9 mouse cellular contexts compared by ENCODE assay signal in genomic region chr16:22919971-22920854, GRCm38 (mm10). TPM values are rescaled to one million over a fixed set of nuclear protein-coding genes. Genes with fewer than 3 reads are reported as not detected.
DNase-seq lines count a peak whose midpoint lies in the region; ATAC-seq and TF ChIP-seq lines count a peak whose summit lies in the region.
"Had no signal": no experiment of that assay in that cellular context is flagged by ENCODE, and none has a peak within 500 bp of the region (broad histone marks: within the 10 kb centered on the region; RNA-seq: fewer than 3 reads in every experiment).

No protein-coding gene starts in this region.

- no peak for TF ChIP-seq CTCF in G1E (IDR thresholded peaks at IDR 0.05; ENCODE audit: low read depth, low read length)

- no peak overlapping the region; the same call in 1 of the 2 replicates for H3K4me3 ChIP-seq in G1E (ENCODE audit: low read depth, low read length)
- no peak overlapping the region for H3K4me3 ChIP-seq in liver, embryonic 15.5 days (replicated peaks)
- H3K4me3 ChIP-seq: heart, embryonic 13.5 days had no signal

- peaks cover 8% of the 10 kb centered on the region for H3K4me1 ChIP-seq in G1E (ENCODE audit: insufficient read depth, low read depth, low read length)
- H3K4me1 ChIP-seq in liver, embryonic 15.5 days (replicated peaks), result no peaks in the 10 kb centered on the region

- no peaks in the 10 kb centered on the region for H3K36me3 ChIP-seq in G1E (replicated peaks)
- H3K36me3 ChIP-seq in liver, embryonic 15.5 days (replicated peaks), result no peaks in the 10 kb centered on the region
- H3K36me3 ChIP-seq: heart, embryonic 13.5 days had no signal

- H3K4me2 ChIP-seq in liver, embryonic 15.5 days, result no peak overlapping the region
- H3K4me2 ChIP-seq: heart, embryonic 13.5 days had no signal

- H3K27me3 ChIP-seq in G1E (ENCODE audit: insufficient read depth, low read length), result no peaks in the 10 kb centered on the region; the same call in 1 of the 2 replicates
- no peaks in the 10 kb centered on the region for H3K27me3 ChIP-seq in liver, embryonic 15.5 days
- H3K27me3 ChIP-seq: heart, embryonic 13.5 days had no signal

- ATAC-seq in G1E (ENCODE audit: extremely low read depth, insufficient number of reproducible peaks, low FRiP score, poor library complexity, severe bottlenecking), result peak; percentile 98
- ATAC-seq in liver, embryonic 15.5 days (ENCODE audit: insufficient read depth), result peak; percentile 70
- ATAC-seq in monocyte, adult 5-6 weeks (replicated peaks; ENCODE audit: insufficient number of reproducible peaks, low FRiP score, low TSS enrichment, poor library complexity, severe bottlenecking), result no peak

- 42% methylated on average over 18 of the region's 18 CpGs for WGBS in liver, embryonic 15.5 days (ENCODE audit: insufficient replicate concordance)

- H3K9me3 ChIP-seq in G1E (replicated peaks), result peaks cover 3% of the 10 kb centered on the region
- no peaks in the 10 kb centered on the region for H3K9me3 ChIP-seq in liver, embryonic 15.5 days (replicated peaks)
- H3K9me3 ChIP-seq: heart, embryonic 13.5 days had no signal

- no peak overlapping the region for H3K9ac ChIP-seq in liver, embryonic 15.5 days
- H3K9ac ChIP-seq: heart, embryonic 13.5 days had no signal

- DNase-seq in 416B (ENCODE audit: low read depth) (peak; percentile 44), G1E (ENCODE audit: low spot score) (peak; percentile 65)
- DNase-seq in fat pad, adult 2 months (ENCODE audit: extremely low read depth, low read depth, low spot score), result peak; percentile 80
- DNase-seq in gastrocnemius, postnatal 4 days (ENCODE audit: low spot score in 2 of 2), result no peak
- no peak for DNase-seq in thymus, adult 18-20 months
- no peak for DNase-seq in frontal cortex, postnatal 36 days (ENCODE audit: low spot score in 2 of 2)

- H3K27ac ChIP-seq in liver, embryonic 15.5 days (replicated peaks), result peak overlapping the region; percentile 45
- H3K27ac ChIP-seq: heart, embryonic 13.5 days had no signal

RNA-seq across cellular contexts. Expression of gene Fetub, which starts 2.1 kb away (rescaled TPM):
- total RNA-seq in G1E (2014; fragmentation: Nextera tagmentation), result 4.6 and 5.1 TPM in 2 replicates
- 1.7 and 2.1 TPM in 2 replicates for total RNA-seq in G1E (2017)
- 0.66 and 0.92 TPM in 2 replicates for polyA plus RNA-seq in G1E (2012)
- polyA plus RNA-seq in liver, embryonic 15.5 days (2015; fragmentation: Nextera tagmentation; extraction: Ambion mirVana), result 7.3 and 12.9 TPM in 2 replicates
- total RNA-seq in monocyte, adult 5-6 weeks (2017), result not detected in 3 replicates
- total RNA-seq in gastrocnemius, postnatal 4 days (2021), result 1 to 10 TPM in 1 of 2 experiments, under 1 TPM in 1; 0.20 to 2.5 TPM
- polyA plus RNA-seq: heart, embryonic 13.5 days had no signal

RNA-seq across cellular contexts. Expression of gene Ahsg, which starts 29.1 kb away (rescaled TPM):
- 2.7 and 4.4 TPM in 2 replicates for total RNA-seq in G1E (2014; fragmentation: Nextera tagmentation)
- 0.38 and 0.52 TPM in 2 replicates for total RNA-seq in G1E (2017)
- 0.11 and 0.15 TPM in 2 replicates for polyA plus RNA-seq in G1E (2012)
- 2,676 and 4,109 TPM in 2 replicates for polyA plus RNA-seq in liver, embryonic 15.5 days (2015; fragmentation: Nextera tagmentation; extraction: Ambion mirVana)
- not detected in 3 replicates for total RNA-seq in monocyte, adult 5-6 weeks (2017)
- total RNA-seq in gastrocnemius, postnatal 4 days (2021), result 10 to 100 TPM in 1 of 2 experiments, 1 to 10 TPM in 1; 5.0 to 62.3 TPM

RNA-seq across cellular contexts. Expression of gene Hrg, which starts 30.7 kb away (rescaled TPM):
- total RNA-seq in G1E (2014; fragmentation: Nextera tagmentation) (not detected in 2 replicates), G1E (2017) (not detected in 2 replicates)
- not detected in 2 replicates for polyA plus RNA-seq in G1E (2012)
- polyA plus RNA-seq in liver, embryonic 15.5 days (2015; fragmentation: Nextera tagmentation; extraction: Ambion mirVana), result 2.2 and 4.9 TPM in 2 replicates
- total RNA-seq in monocyte, adult 5-6 weeks (2017), result not detected in 3 replicates
- 1 to 10 TPM in 1 of 2 experiments, under 1 TPM in 1; 0.25 to 1.7 TPM for total RNA-seq in gastrocnemius, postnatal 4 days (2021)
- polyA plus RNA-seq: heart, embryonic 13.5 days had no signal

Comparison
In these comparisons a context has a peak if more than half of its experiments do, and no peak if none do; other contexts are left out.
1. DNase-seq: peak in 416B (single experiment), G1E (single experiment) and fat pad, adult 2 months (single experiment); none in gastrocnemius, postnatal 4 days (0 of 2), thymus, adult 18-20 months (0 of 2) and frontal cortex, postnatal 36 days (0 of 2).